Mouse (Mus musculus) CH12.LX (cell line): ENCODE data around the gene Gtse1. TPM values are rescaled to one million over a fixed set of nuclear protein-coding genes. Genes with fewer than 3 reads are reported as not detected.

Experiments
- DNase-seq: peaks from one replicate; pipeline ENCODE4 v3.0.0-alpha.2; 2013; ENCODE audit errors: extremely low read depth
- H3K27ac ChIP-seq: 2 replicates; pipeline ENCODE4 v1.5.1; 2012; ENCODE audit warnings: low read depth, mild to moderate bottlenecking, control low read depth, moderate library complexity; ENCODE audit not compliant: insufficient read depth
- H3K27me3 ChIP-seq: replicated peaks from 2 replicates; pipeline ENCODE3; 2012; ENCODE audit warnings: inconsistent platforms
- H3K36me3 ChIP-seq, 2 experiments: replicated peaks in 1 of 2; 2 replicates each; pipeline versions ENCODE3 to v1.6.1; 2012; ENCODE audit warnings: inconsistent platforms in 1 of 2, low read length in 1 of 2, mild to moderate bottlenecking in 1 of 2, mixed read lengths in 1 of 2, moderate library complexity in 1 of 2; ENCODE audit not compliant: control insufficient read depth in 1 of 2, insufficient read depth in 1 of 2
- H3K4me1 ChIP-seq, 2 experiments: 2 replicates each; pipeline ENCODE4 v1.6.1; 2012; ENCODE audit warnings: inconsistent platforms in 1 of 2, moderate library complexity in 1 of 2; ENCODE audit not compliant: insufficient read depth in 2 of 2, control insufficient read depth in 1 of 2
- H3K4me2 ChIP-seq: 2 replicates; pipeline ENCODE4 v1.6.1; 2012; ENCODE audit warnings: low read depth, mild to moderate bottlenecking, control low read depth; ENCODE audit not compliant: poor library complexity, insufficient read depth, severe bottlenecking
- H3K4me3 ChIP-seq, 3 experiments: fragments of 150-350 bp in 1 of 3; sonication (generic) in 1 of 3; replicated peaks in 1 of 3; 2 replicates each; pipeline versions ENCODE3 to v1.5.1; 2011 to 2012; ENCODE audit warnings: low read depth in 2 of 3, low read length in 2 of 3, mild to moderate bottlenecking in 2 of 3, moderate library complexity in 2 of 3, control low read depth in 1 of 3, improper control_type of control experiment in 1 of 3, inconsistent platforms in 1 of 3, mixed read lengths in 1 of 3; ENCODE audit not compliant: poor library complexity in 1 of 3
- H3K79me2 ChIP-seq: replicated peaks from 2 replicates; pipeline ENCODE4 v1.6.1; 2012; ENCODE audit warnings: mild to moderate bottlenecking, moderate library complexity; ENCODE audit not compliant: control insufficient read depth, poor library complexity, insufficient read depth, severe bottlenecking; ENCODE audit errors: extremely low read depth
- H3K9ac ChIP-seq: 2 replicates; pipeline ENCODE4 v1.6.1; 2012; ENCODE audit warnings: low read depth, mild to moderate bottlenecking, control low read depth, moderate library complexity; ENCODE audit not compliant: insufficient read depth
- H3K9me3 ChIP-seq: replicated peaks from 2 replicates; pipeline ENCODE3; 2012; ENCODE audit warnings: low read length, inconsistent platforms, mixed read lengths
- CHD2 ChIP-seq: IDR thresholded peaks from 2 replicates; pipeline ENCODE4 v1.6.1; 2011; ENCODE audit warnings: low read length, improper control_type of control experiment
- CTCF ChIP-seq, 2 experiments: IDR thresholded peaks in 1 of 2; conservative IDR thresholded peaks in 1 of 2; 2 replicates each; pipeline ENCODE4 v1.5.1; 2011 to 2012; ENCODE audit warnings: low read depth in 2 of 2, low read length in 2 of 2, improper control_type of control experiment in 1 of 2, inconsistent platforms in 1 of 2, mild to moderate bottlenecking in 1 of 2, moderate library complexity in 1 of 2
- E2F4 ChIP-seq: IDR thresholded peaks from 2 replicates; pipeline ENCODE4 v1.6.1; 2011; ENCODE audit warnings: low read depth, low read length, improper control_type of control experiment; ENCODE audit not compliant: insufficient replicate concordance
- ELF1 ChIP-seq: IDR thresholded peaks from 2 replicates; pipeline ENCODE4 v1.6.1; 2014; ENCODE audit warnings: low read depth, mild to moderate bottlenecking, inconsistent platforms, low read length, improper control_type of control experiment
- ETS1 ChIP-seq: conservative IDR thresholded peaks from 2 replicates; pipeline ENCODE4 v1.6.1; 2012; ENCODE audit warnings: low read depth, mild to moderate bottlenecking, inconsistent platforms, low read length, improper control_type of control experiment, moderate library complexity
- HCFC1 ChIP-seq: IDR thresholded peaks from 2 replicates; pipeline ENCODE4 v1.6.1; 2012; ENCODE audit warnings: low read depth, mild to moderate bottlenecking, inconsistent platforms, low read length, improper control_type of control experiment
- JUN ChIP-seq: IDR thresholded peaks from 2 replicates; pipeline ENCODE4 v1.6.1; 2011; ENCODE audit warnings: low read depth, mild to moderate bottlenecking, low read length, improper control_type of control experiment, moderate library complexity; ENCODE audit not compliant: insufficient read depth
- KAT2A ChIP-seq: IDR thresholded peaks from 2 replicates; pipeline ENCODE4 v1.6.1; 2012; ENCODE audit warnings: low read length, improper control_type of control experiment, inconsistent platforms; ENCODE audit not compliant: insufficient replicate concordance
- MAFK ChIP-seq: IDR thresholded peaks from 2 replicates; pipeline ENCODE4 v1.6.1; 2011; ENCODE audit warnings: low read length, improper control_type of control experiment; ENCODE audit not compliant: insufficient replicate concordance
- MAX ChIP-seq: IDR thresholded peaks from 2 replicates; pipeline ENCODE4 v1.6.1; 2011; ENCODE audit warnings: low read length, improper control_type of control experiment
- MAZ ChIP-seq: IDR thresholded peaks from 2 replicates; pipeline ENCODE4 v1.6.1; 2012; ENCODE audit warnings: low read depth, mild to moderate bottlenecking, inconsistent platforms, low read length, improper control_type of control experiment, moderate library complexity
- MEF2A ChIP-seq: IDR thresholded peaks from 2 replicates; pipeline ENCODE4 v1.6.1; 2014; ENCODE audit warnings: low read depth, mild to moderate bottlenecking, inconsistent platforms, low read length, improper control_type of control experiment, borderline replicate concordance
- MXI1 ChIP-seq: IDR thresholded peaks from 2 replicates; pipeline ENCODE4 v1.6.1; 2011; ENCODE audit warnings: mild to moderate bottlenecking, low read depth, low read length, improper control_type of control experiment
- MYC ChIP-seq: IDR thresholded peaks from 2 replicates; pipeline ENCODE4 v1.6.1; 2011; ENCODE audit warnings: low read depth, mild to moderate bottlenecking, improper control_type of control experiment, low read length
- NRF1 ChIP-seq: IDR thresholded peaks from 2 replicates; pipeline ENCODE4 v1.6.1; 2014; ENCODE audit warnings: low read depth, mild to moderate bottlenecking, inconsistent platforms, low read length, improper control_type of control experiment, moderate library complexity
- RAD21 ChIP-seq: IDR thresholded peaks from 2 replicates; pipeline ENCODE4 v1.6.1; 2011; ENCODE audit warnings: low read depth, mild to moderate bottlenecking, low read length, improper control_type of control experiment, moderate library complexity
- RCOR1 ChIP-seq: conservative IDR thresholded peaks from 2 replicates; pipeline ENCODE4 v1.6.1; 2012; ENCODE audit warnings: low read depth, mild to moderate bottlenecking, inconsistent platforms, low read length, improper control_type of control experiment
- SMC3 ChIP-seq: IDR thresholded peaks from 2 replicates; pipeline ENCODE4 v1.6.1; 2011; ENCODE audit warnings: low read depth, low read length, improper control_type of control experiment
- TBP ChIP-seq: conservative IDR thresholded peaks from 2 replicates; pipeline ENCODE4 v1.6.1; 2011; ENCODE audit warnings: low read depth, low read length, improper control_type of control experiment
- TCF12 ChIP-seq: IDR thresholded peaks from 2 replicates; pipeline ENCODE4 v1.6.1; 2014; ENCODE audit warnings: low read depth, mild to moderate bottlenecking, inconsistent platforms, low read length, improper control_type of control experiment
- ZKSCAN1 ChIP-seq: IDR thresholded peaks from 2 replicates; pipeline ENCODE4 v1.6.1; 2012; ENCODE audit warnings: low read depth, inconsistent platforms, low read length, improper control_type of control experiment, borderline replicate concordance
- ZMIZ1 ChIP-seq: IDR thresholded peaks from 2 replicates; pipeline ENCODE4 v1.6.1; 2012; ENCODE audit warnings: low read depth, mild to moderate bottlenecking, inconsistent platforms, low read length, improper control_type of control experiment
- dilution Hi-C: fragments of 300-500 bp; cut with MboI; formaldehyde crosslinking; loops from 2 replicates; pipeline ENCODE4 v1.14.3; 2020; ENCODE audit warnings: low sequenced_read_pairs; ENCODE audit not compliant: extremely low pct_unique_long_range_greater_than_20kb, extremely low pct_ligation_motif_present
- in situ Hi-C: fragments of 300-500 bp; cut with MboI; formaldehyde crosslinking; loops from 3 replicates; pipeline ENCODE4 v1.14.3; 2019; ENCODE audit warnings: low sequenced_read_pairs, low pct_ligation_motif_present, low pct_unique_long_range_greater_than_20kb, mixed read lengths
- polyA plus RNA-seq: library from polyadenylated mRNA; unstranded; fragments of >175 nt; gene quantifications from 2 replicates; pipeline ENCODE4 v1.2.1, GENCODE M21; 2012; ENCODE audit warnings: low read depth; ENCODE audit not compliant: insufficient read length
- total RNA-seq, 2 experiments: library from RNA; depleted of rRNA; stranded (reverse); fragments of 300-350 nt in 1 of 2; fragments of >200 nt in 1 of 2; gene quantifications; 2 replicates each; pipeline ENCODE4 v1.2.3; 2012 to 2014

Gene Gtse1
- total and polyA plus RNA-seq, 3 experiments, result 32.8 to 40.1 (median 37.4) TPM

- Histone ChIP-seq H3K9ac (no peak overlapping the region), H3K79me2 (peaks cover 3% of the 10 kb centered on the region; the same call in 1 of the 2 replicates), H3K4me3 (no peak overlapping the region), H3K27ac (no peak overlapping the region)
- dilution Hi-C loops, result no loop called here
- TF ChIP-seq MAZ (no peak), MEF2A (no peak), RAD21 (peak; percentile 73), MYC (no peak), SMC3 (peak; percentile 67), CTCF (conservative IDR thresholded peaks at IDR 0.05 in 1 of 2, IDR thresholded peaks at IDR 0.05 in 1 of 2; ENCODE audit: low read depth in 2 of 2, low read length in 2 of 2) (peak; percentile 87)
- TF ChIP-seq, all 38 proteins: peak for 3
- H3K4me2 ChIP-seq, result no peak overlapping the region
- 0 out of 4 replicates have a peak, but pooled peaks cover 0 to 3% of the 10 kb centered on the region in 2 experiments for H3K4me1 ChIP-seq
- H3K27me3 ChIP-seq, result no peaks in the 10 kb centered on the region
- peak; percentile 73 for DNase-seq
- H3K9me3 ChIP-seq, result no peaks in the 10 kb centered on the region
- in situ Hi-C loops, result no loop called here
- peaks cover 91 to 95% of the 10 kb centered on the region in 2 experiments for H3K36me3 ChIP-seq
Observed at GRCm38 (mm10) chr15:85867696-85868095, 8.2 kb downstream of the Gtse1 start.

DNA sequence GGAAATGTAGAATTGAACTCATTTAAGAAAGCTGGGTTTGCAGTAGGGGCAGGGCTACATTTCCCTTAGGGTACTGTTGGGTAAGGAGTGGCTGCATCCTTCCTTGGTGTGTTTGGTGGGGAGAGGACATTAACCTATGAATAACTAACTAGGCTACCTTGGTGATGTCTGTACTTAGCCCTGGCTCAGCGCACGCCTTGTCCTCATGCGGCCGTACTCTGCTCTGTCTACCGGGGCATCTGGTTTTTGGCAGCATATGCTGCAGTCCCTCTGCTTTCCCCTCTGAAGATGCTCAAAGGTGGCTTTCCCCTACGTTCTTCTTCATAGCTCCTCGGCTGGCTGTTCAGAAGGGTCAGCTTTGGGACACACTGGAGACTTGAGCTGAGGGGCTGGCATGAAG lies 17.8 kb downstream of the Gtse1 start:
- DNase-seq, result no peak
- TF ChIP-seq MXI1 (no peak), E2F4 (no peak), ELF1 (no peak), CHD2 (no peak), TBP (no peak), MAFK (no peak), NRF1 (no peak)
- TF ChIP-seq, all 38 proteins: peak for 0
- no peaks in the 10 kb centered on the region for H3K9me3 ChIP-seq
- H3K9ac ChIP-seq, result no peak overlapping the region
- no peaks in the 10 kb centered on the region for H3K79me2 ChIP-seq
- dilution Hi-C loops, result no loop called here
- no peak overlapping the region for H3K4me3 ChIP-seq
- H3K27me3 ChIP-seq, result no peaks in the 10 kb centered on the region
- no peak overlapping the region for H3K4me2 ChIP-seq
- in situ Hi-C loops, result no loop called here
- peaks cover 44 to 63% of the 10 kb centered on the region in 2 experiments for H3K36me3 ChIP-seq
- H3K4me1 ChIP-seq, result peaks cover 4 to 15% of the 10 kb centered on the region in 2 experiments
- no peak overlapping the region for H3K27ac ChIP-seq

DNA sequence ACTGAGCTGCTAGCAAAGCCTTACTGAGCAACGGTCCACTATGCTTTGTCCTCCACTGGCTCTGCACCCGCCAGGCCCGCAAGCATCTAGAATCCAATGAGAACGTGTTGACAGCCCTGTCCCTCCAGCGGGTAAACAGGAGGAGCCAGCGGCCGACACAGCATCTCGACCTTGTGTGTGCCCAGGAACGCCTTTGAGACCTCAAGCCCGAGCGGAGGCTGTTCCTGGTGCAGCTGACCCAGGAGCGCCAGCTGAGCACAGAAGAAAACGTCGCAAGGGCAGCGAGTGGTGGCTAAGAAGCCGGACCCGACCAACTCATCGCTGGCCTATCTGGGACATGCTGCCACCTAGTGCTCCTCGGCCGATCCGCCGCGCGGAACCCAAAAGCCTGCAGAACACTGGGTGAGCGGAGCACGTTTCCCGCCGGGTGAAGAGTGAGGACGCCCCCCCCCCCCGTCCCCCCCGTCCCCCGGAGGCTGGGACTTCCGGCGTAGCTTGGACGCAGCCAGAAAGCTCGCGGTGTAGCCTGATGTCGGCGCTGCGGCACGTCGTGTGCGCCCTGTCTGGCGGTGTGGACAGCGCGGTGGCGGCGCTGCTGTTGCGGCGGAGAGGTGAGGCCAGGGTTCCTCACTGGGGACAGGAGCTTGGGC lies 19.4 kb downstream of the Gtse1 start, which contains the start of gene Trmu:
TSS of gene Trmu (plus strand) at position 465 of the 650 bp plus-strand sequence.
- Histone ChIP-seq H3K27me3 (no peaks in the 10 kb centered on the region), H3K9ac (peak within 1 kb of the TSS; percentile 57), H3K9me3 (no peaks in the 10 kb centered on the region), H3K79me2 (no peaks in the 10 kb centered on the region), H3K4me1 (peaks cover 4 to 15% of the 10 kb centered on the region in 2 experiments), H3K4me2 (peak within 1 kb of the TSS; percentile 94), H3K27ac (peak within 1 kb of the TSS; percentile 16), H3K36me3 (peaks cover 39 to 65% of the 10 kb centered on the region in 2 experiments), H3K4me3 (peak within 1 kb of the TSS; percentile 80 to 97 (median 86))
- dilution Hi-C loops, result no loop called here
- peak; percentile 88 for DNase-seq
- in situ Hi-C loops, result no loop called here
- peak; percentile 92 for TF ChIP-seq MAZ
- TF ChIP-seq ELF1, result peak; percentile 64
- no peak for TF ChIP-seq KAT2A
- TF ChIP-seq MAX, result peak; percentile 74
- no peak for TF ChIP-seq ZMIZ1
- no peak for TF ChIP-seq MAFK
- TF ChIP-seq ETS1, result no peak
- TF ChIP-seq ZKSCAN1, result no peak
- peak in 1 of 2 experiments; percentile 79; a peak in 2 of 4 replicates for TF ChIP-seq CTCF (conservative IDR thresholded peaks at IDR 0.05 in 1 of 2, IDR thresholded peaks at IDR 0.05 in 1 of 2; ENCODE audit: low read depth in 2 of 2, low read length in 2 of 2)
- peak; percentile 73; the same call in 1 of the 2 replicates for TF ChIP-seq MEF2A
- no peak for TF ChIP-seq E2F4
- peak; percentile 48; the same call in 1 of the 2 replicates for TF ChIP-seq NRF1
- TF ChIP-seq RCOR1, result no peak
- peak; percentile 73 for TF ChIP-seq TCF12
- peak; percentile 83 for TF ChIP-seq HCFC1
- TF ChIP-seq JUN, result no peak
